Mouse (Mus musculus) MEL (cell line): Measurements from ENCODE around the gene Rbm25. TPM values are rescaled to one million over a fixed set of nuclear protein-coding genes. Genes with fewer than 3 reads are reported as not detected.
"Not testable (repeated sequence)": the region's sequence is repeated elsewhere in the genome, so short reads cannot be mapped to it uniquely, and the experiment has no call there.

Source experiments
- DNase-seq: peaks from one replicate; pipeline ENCODE4 v3.0.0; 2011; ENCODE audit warnings: low read depth, low spot score
- H3K27ac ChIP-seq: 2 replicates; pipeline ENCODE4 v1.5.1; 2012; ENCODE audit warnings: low read depth, mild to moderate bottlenecking, control low read depth, low read length, moderate library complexity; ENCODE audit not compliant: control insufficient read depth
- H3K27me3 ChIP-seq, 2 experiments: fragments of 150-350 bp in 1 of 2; sonication (generic) in 1 of 2; 2 replicates each; pipeline ENCODE4 v1.6.1; 2012; ENCODE audit warnings: low read length in 2 of 2, mild to moderate bottlenecking in 2 of 2, improper control_type of control experiment in 1 of 2, moderate library complexity in 1 of 2; ENCODE audit not compliant: insufficient read depth in 2 of 2, control insufficient read depth in 1 of 2
- H3K36me3 ChIP-seq, 2 experiments: 2 replicates each; pipeline ENCODE4 v1.6.1; 2012 to 2014; ENCODE audit warnings: low read length in 2 of 2, improper control_type of control experiment in 1 of 2, inconsistent platforms in 1 of 2, mild to moderate bottlenecking in 1 of 2; ENCODE audit not compliant: insufficient read depth in 2 of 2, control insufficient read depth in 1 of 2
- H3K4me1 ChIP-seq, 2 experiments: fragments of 150-350 bp in 1 of 2; sonication (generic) in 1 of 2; 2 replicates each; pipeline ENCODE4 v1.6.1; 2012; ENCODE audit warnings: low read length in 2 of 2, improper control_type of control experiment in 1 of 2, mild to moderate bottlenecking in 1 of 2; ENCODE audit not compliant: insufficient read depth in 2 of 2, control insufficient read depth in 1 of 2
- H3K4me3 ChIP-seq, 2 experiments: fragments of 150-350 bp in 1 of 2; sonication (generic) in 1 of 2; 2 replicates each; pipeline ENCODE4 v1.5.1; 2012; ENCODE audit warnings: low read depth in 2 of 2, low read length in 2 of 2, mild to moderate bottlenecking in 2 of 2, moderate library complexity in 2 of 2, control low read depth in 1 of 2, improper control_type of control experiment in 1 of 2; ENCODE audit not compliant: control insufficient read depth in 1 of 2, insufficient read depth in 1 of 2
- H3K79me2 ChIP-seq: 2 replicates; pipeline ENCODE4 v1.6.1; 2012; ENCODE audit warnings: mild to moderate bottlenecking, low read length, moderate library complexity; ENCODE audit not compliant: control insufficient read depth, poor library complexity, insufficient read depth
- H3K9ac ChIP-seq: 2 replicates; pipeline ENCODE4 v1.6.1; 2012; ENCODE audit warnings: low read depth, mild to moderate bottlenecking, control low read depth, low read length, moderate library complexity; ENCODE audit not compliant: control insufficient read depth, poor library complexity, severe bottlenecking
- H3K9me3 ChIP-seq: fragments of 150-350 bp; sonication (generic); replicated peaks from 2 replicates; pipeline ENCODE4 v1.6.1; 2012; ENCODE audit warnings: mild to moderate bottlenecking, low read length, improper control_type of control experiment, moderate library complexity; ENCODE audit not compliant: insufficient read depth
- CTCF ChIP-seq, 3 experiments: IDR thresholded peaks in 2 of 3; conservative IDR thresholded peaks in 1 of 3; 2 replicates each; pipeline ENCODE4 v1.5.1; 2011 to 2012; ENCODE audit warnings: low read length in 3 of 3, low read depth in 2 of 3, mild to moderate bottlenecking in 2 of 3, improper control_type of control experiment in 1 of 3, inconsistent platforms in 1 of 3, mixed read lengths in 1 of 3, moderate library complexity in 1 of 3; ENCODE audit not compliant: control insufficient read depth in 1 of 3, insufficient read depth in 1 of 3, poor library complexity in 1 of 3, severe bottlenecking in 1 of 3
- EP300 ChIP-seq, 2 experiments: IDR thresholded peaks; 2 replicates each; pipeline ENCODE4 v1.6.1; 2011; ENCODE audit warnings: improper control_type of control experiment in 2 of 2, low read length in 2 of 2, low read depth in 1 of 2, mild to moderate bottlenecking in 1 of 2
- GATA1 ChIP-seq: IDR thresholded peaks from 2 replicates; pipeline ENCODE4 v1.6.1; 2011; ENCODE audit warnings: low read depth, low read length, improper control_type of control experiment
- NELFE ChIP-seq: IDR thresholded peaks from 2 replicates; pipeline ENCODE4 v1.6.1; 2011; ENCODE audit warnings: low read depth, low read length, improper control_type of control experiment
- NRF1 ChIP-seq: IDR thresholded peaks from 2 replicates; pipeline ENCODE4 v1.6.1; 2014; ENCODE audit warnings: low read depth, mild to moderate bottlenecking, inconsistent platforms, low read length, improper control_type of control experiment, moderate library complexity; ENCODE audit not compliant: poor library complexity, insufficient read depth, severe bottlenecking
- POLR2A ChIP-seq, 2 experiments: IDR thresholded peaks; 2 replicates each; pipeline ENCODE4 v1.6.1; 2011 to 2012; ENCODE audit warnings: low read length in 2 of 2, mild to moderate bottlenecking in 2 of 2, control low read depth in 1 of 2, improper control_type of control experiment in 1 of 2, low read depth in 1 of 2, moderate library complexity in 1 of 2; ENCODE audit not compliant: control insufficient read depth in 1 of 2, insufficient read depth in 1 of 2, poor library complexity in 1 of 2
- UBTF ChIP-seq: IDR thresholded peaks from 2 replicates; pipeline ENCODE4 v1.6.1; 2012; ENCODE audit warnings: low read depth, mild to moderate bottlenecking, inconsistent platforms, low read length, improper control_type of control experiment, moderate library complexity, borderline replicate concordance; ENCODE audit not compliant: insufficient read depth
- USF1 ChIP-seq: IDR thresholded peaks from 2 replicates; pipeline ENCODE4 v1.6.1; 2014; ENCODE audit warnings: low read depth, mild to moderate bottlenecking, inconsistent platforms, low read length, improper control_type of control experiment, moderate library complexity
- ZC3H11A ChIP-seq: IDR thresholded peaks from 2 replicates; pipeline ENCODE4 v1.6.1; 2012; ENCODE audit warnings: low read depth, mild to moderate bottlenecking, inconsistent platforms, low read length, improper control_type of control experiment
- ZKSCAN1 ChIP-seq: IDR thresholded peaks from 2 replicates; pipeline ENCODE4 v1.6.1; 2012; ENCODE audit warnings: low read depth, mild to moderate bottlenecking, inconsistent platforms, low read length, improper control_type of control experiment, moderate library complexity
- polyA plus RNA-seq, 2 experiments: library from polyadenylated mRNA; stranded (reverse) in 1 of 2; unstranded in 1 of 2; fragments of >175 nt in 1 of 2; fragments of >200 nt in 1 of 2; gene quantifications; 2 replicates each; pipeline versions ENCODE4 v1.2.1 to v1.2.4; 2012; ENCODE audit warnings: low replicate concordance in 2 of 2, low read depth in 1 of 2; ENCODE audit not compliant: insufficient read length in 2 of 2, insufficient read depth in 1 of 2, missing spikeins in 1 of 2
- total RNA-seq: library from RNA; depleted of rRNA; stranded (reverse); fragments of 300-350 nt; gene quantifications from 2 replicates; pipeline ENCODE4 v1.2.3, GENCODE M21; 2012

The Rbm25 gene
- total and polyA plus RNA-seq, 3 experiments = 77.3 to 375 (median 124) TPM

DNA sequence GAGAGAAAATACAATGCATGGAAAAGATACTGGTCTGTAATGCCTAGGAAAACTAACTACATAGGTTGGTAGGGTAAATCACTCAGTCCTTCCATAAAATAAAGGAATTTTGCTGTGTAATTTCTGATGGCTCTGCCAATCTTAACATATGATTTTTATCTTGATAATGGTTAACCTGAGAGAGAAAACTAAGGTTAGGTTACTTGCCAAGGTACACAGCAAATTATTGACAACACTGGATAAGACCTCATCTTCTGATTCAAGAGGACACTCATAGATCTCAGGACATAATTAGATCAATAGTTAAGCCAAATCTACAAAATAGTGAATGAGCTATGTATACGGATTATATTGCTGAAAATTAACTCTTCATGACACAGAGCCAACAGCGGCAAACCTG, 33.2 kb upstream of the Rbm25 start:
- peaks cover 0 to 10% of the 10 kb centered on the region in 2 experiments; a peak in 2 of 4 replicates for H3K36me3 ChIP-seq
- TF ChIP-seq ZKSCAN1 = no peak
- TF ChIP-seq CTCF (IDR thresholded peaks at IDR 0.05 in 2 of 3, conservative IDR thresholded peaks at IDR 0.05 in 1 of 3; ENCODE audit: control insufficient read depth in 1 of 3, insufficient read depth in 1 of 3, low read depth in 2 of 3, low read length in 3 of 3, poor library complexity in 1 of 3, severe bottlenecking in 1 of 3) = no peak
- TF ChIP-seq, all 39 proteins: peak for 0
- H3K9me3 ChIP-seq = no peaks in the 10 kb centered on the region
- H3K4me1 ChIP-seq = peaks cover 2 to 4% of the 10 kb centered on the region in 2 experiments; a peak in 2 of 4 replicates
- H3K27me3 ChIP-seq = no peaks in the 10 kb centered on the region
- no peak overlapping the region; the same call in 1 of the 2 replicates for H3K9ac ChIP-seq
- H3K27ac ChIP-seq = no peak overlapping the region
- DNase-seq = no peak
- H3K79me2 ChIP-seq = no peaks in the 10 kb centered on the region
- peak overlapping the region in 1 of 2 experiments; percentile 63; a peak in 2 of 4 replicates for H3K4me3 ChIP-seq

DNA sequence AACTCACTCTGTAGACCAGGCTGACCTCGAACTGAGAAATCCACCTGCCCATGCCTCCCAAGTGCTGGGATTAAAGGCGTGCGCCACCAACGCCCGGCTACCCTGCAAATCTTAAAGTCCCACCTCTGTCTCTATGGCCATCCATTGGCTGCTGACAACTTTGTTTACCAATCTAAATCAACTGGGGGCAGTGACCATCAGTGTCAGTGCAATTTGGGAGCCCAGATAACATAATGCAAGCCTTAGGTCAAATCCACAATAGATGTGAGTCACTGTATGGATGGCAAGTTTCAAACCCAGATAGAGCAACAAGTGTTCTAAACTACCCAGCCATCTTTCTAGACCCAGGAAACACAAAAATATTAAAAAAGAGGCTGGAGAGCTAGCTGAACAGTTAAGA, 28.8 kb upstream of the Rbm25 start:
- Histone ChIP-seq H3K4me3 (no peak overlapping the region), H3K9ac (no peak overlapping the region), H3K36me3 (peaks cover 0 to 9% of the 10 kb centered on the region in 2 experiments; a peak in 2 of 4 replicates), H3K79me2 (no peaks in the 10 kb centered on the region), H3K4me1 (peaks cover 3 to 4% of the 10 kb centered on the region in 2 experiments; a peak in 2 of 4 replicates), H3K9me3 (no peaks in the 10 kb centered on the region), H3K27me3 (no peaks in the 10 kb centered on the region), H3K27ac (no peak overlapping the region)
- TF ChIP-seq EP300 (IDR thresholded peaks at IDR 0.05; ENCODE audit: low read depth in 1 of 2, low read length in 2 of 2) (no peak), UBTF (no peak), ZC3H11A (no peak), USF1 (no peak), NRF1 (no peak), NELFE (no peak)
- no peak for DNase-seq

DNA sequence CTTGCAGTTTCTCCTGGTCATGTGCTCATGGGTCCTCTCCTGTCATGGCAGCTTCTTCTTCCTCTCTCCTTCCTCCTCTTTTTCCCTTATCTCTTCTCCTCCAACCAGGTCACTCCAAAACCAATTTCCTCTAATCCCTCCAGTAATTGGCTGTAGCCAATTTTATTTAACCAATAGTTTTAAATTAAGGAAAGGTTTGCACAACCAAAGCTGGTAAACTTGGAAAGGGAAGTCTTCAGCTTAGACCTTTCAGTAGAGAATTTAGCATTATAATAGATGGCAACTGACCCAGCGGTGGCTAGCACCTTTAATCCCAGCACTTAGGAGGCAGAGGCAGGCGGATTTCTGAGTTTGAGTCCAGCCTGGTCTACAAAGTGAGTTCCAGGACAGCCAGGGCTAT, 24.6 kb upstream of the Rbm25 start:
- H3K9me3 ChIP-seq, H3K27me3 ChIP-seq, H3K9ac ChIP-seq, H3K27ac ChIP-seq, H3K4me1 ChIP-seq, H3K36me3 ChIP-seq, H3K79me2 ChIP-seq: not testable (repeated sequence)
- H3K4me3 ChIP-seq = 0 out of 4 replicates have a peak overlapping the region, but pooled peaks of 1 of the 2 experiments have one; percentile 20
- peak; percentile 45 for DNase-seq
- 0 out of 4 replicates have a peak, but pooled peaks of 1 of the 2 experiments have one; percentile 20 for TF ChIP-seq POLR2A (IDR thresholded peaks at IDR 0.05; ENCODE audit: control insufficient read depth in 1 of 2, insufficient read depth in 1 of 2, low read depth in 1 of 2, low read length in 2 of 2, poor library complexity in 1 of 2)
- TF ChIP-seq GATA1 = 0 out of 2 replicates have a peak, but pooled peaks have one; percentile 7
- 0 out of 2 replicates have a peak, but pooled peaks have one; percentile 23 for TF ChIP-seq USF1
